Mouse (Mus musculus) spleen, adult 2 months (tissue): ENCODE results near the gene Spcs1. TPM values are rescaled to one million over a fixed set of nuclear protein-coding genes. Genes with fewer than 3 reads are reported as not detected.

ENCODE experiments used
- DNase-seq, 2 experiments: peaks; one replicate each; pipeline versions ENCODE4 v3.0.0 to v3.0.0-alpha.2; 2012 to 2021; ENCODE audit warnings: low spot score in 2 of 2, low read depth in 1 of 2
- H3K27ac ChIP-seq: fragments of 200-500 bp; 2 replicates; pipeline ENCODE4 v1.5.1; 2012; ENCODE audit warnings: low read length, inconsistent platforms; ENCODE audit not compliant: insufficient read depth
- H3K27me3 ChIP-seq: fragments of 200-500 bp; 2 replicates; pipeline ENCODE4 v1.6.1; 2012; ENCODE audit warnings: mild to moderate bottlenecking, moderate library complexity, low read length, inconsistent platforms; ENCODE audit not compliant: control insufficient read depth, insufficient read depth
- H3K36me3 ChIP-seq: fragments of 200-500 bp; 2 replicates; pipeline ENCODE4 v1.6.1; 2012; ENCODE audit warnings: mild to moderate bottlenecking, low read length, inconsistent platforms; ENCODE audit not compliant: control insufficient read depth, insufficient read depth
- H3K4me1 ChIP-seq: fragments of 200-500 bp; 2 replicates; pipeline ENCODE4 v1.6.1; 2011; ENCODE audit warnings: inconsistent platforms; ENCODE audit not compliant: control insufficient read depth, insufficient read depth, insufficient read length
- H3K4me3 ChIP-seq: fragments of 200-500 bp; 2 replicates; pipeline ENCODE4 v1.5.1; 2011; ENCODE audit warnings: mild to moderate bottlenecking, inconsistent platforms; ENCODE audit not compliant: insufficient read depth, insufficient read length; ENCODE audit errors: extremely low read depth
- CTCF ChIP-seq: fragments of 200-500 bp; IDR thresholded peaks from 2 replicates; pipeline ENCODE4 v1.5.1; 2011; ENCODE audit warnings: mild to moderate bottlenecking, inconsistent platforms; ENCODE audit not compliant: insufficient read depth, insufficient read length, insufficient replicate concordance; ENCODE audit errors: extremely low read depth
- POLR2A ChIP-seq: fragments of 200-500 bp; IDR thresholded peaks from 2 replicates; pipeline ENCODE4 v1.6.1; 2011; ENCODE audit warnings: low read depth, low read length, inconsistent platforms
- WGBS: fragments of 180-500 bp; shearing (Covaris S2); methylation state at CpG from one replicate; pipeline ENCODE4 v1.1.7; 2018; 5-methylcytosine and 5-hydroxymethylcytosine counted together
- polyA plus RNA-seq: library from polyadenylated mRNA; depleted of rRNA; stranded (reverse); fragments of >200 nt; gene quantifications from 2 replicates; pipeline ENCODE4 v1.2.3, GENCODE M21; 2012; rRNA removed

The Spcs1 gene
- 49.4 and 50.8 TPM in 2 replicates for polyA plus RNA-seq

GRCm38 (mm10) chr14:31001307-31002205 is at the start of gene Spcs1, which contains the start of gene Glt8d1:
Spcs1 (minus strand) TSS chr14:31001672.
Glt8d1 (plus strand) TSS chr14:31001400.
- Histone ChIP-seq H3K27ac (peak within 1 kb of the TSS; percentile 95), H3K36me3 (0 out of 2 replicates have a peak, but pooled peaks cover 1% of the 10 kb centered on the region), H3K4me3 (peak within 1 kb of the TSS; percentile 93), H3K27me3 (no peaks in the 10 kb centered on the region), H3K4me1 (peaks cover 2% of the 10 kb centered on the region; the same call in 1 of the 2 replicates)
- DNase-seq: peak; percentile 67 to 85
- whole genome bisulfite sequencing: under 1% methylated on average over 78 of the region's 84 CpGs
- TF ChIP-seq POLR2A (peak; percentile 57; the same call in 1 of the 2 replicates), CTCF (no peak)

- no peak overlapping the region for H3K27ac ChIP-seq
- 95% methylated on average over 1 of the region's 1 CpGs for whole genome bisulfite sequencing
- no peaks in the 10 kb centered on the region for H3K4me1 ChIP-seq
- H3K27me3 ChIP-seq: no peaks in the 10 kb centered on the region
- no peak overlapping the region for H3K4me3 ChIP-seq
- no peak for DNase-seq
- H3K36me3 ChIP-seq: peaks cover 30% of the 10 kb centered on the region
- TF ChIP-seq POLR2A (no peak), CTCF (no peak)
Observed at GRCm38 (mm10) chr14:31045817-31046216, 44.3 kb upstream of the Spcs1 start.

- H3K4me1 ChIP-seq: no peaks in the 10 kb centered on the region
- no peaks in the 10 kb centered on the region for H3K27me3 ChIP-seq
- H3K4me3 ChIP-seq: no peak overlapping the region
- peaks cover 27% of the 10 kb centered on the region for H3K36me3 ChIP-seq
- WGBS: 93% methylated on average over 5 of the region's 5 CpGs
- DNase-seq: no peak
- no peak overlapping the region for H3K27ac ChIP-seq
- TF ChIP-seq CTCF (no peak), POLR2A (no peak)
Observed at GRCm38 (mm10) chr14:31045296-31045695, 43.8 kb upstream of the Spcs1 start.

- TF ChIP-seq CTCF (no peak), POLR2A (no peak)
- H3K27ac ChIP-seq: no peak overlapping the region
- 83% methylated on average over 3 of the region's 3 CpGs for WGBS
- DNase-seq: no peak
- no peaks in the 10 kb centered on the region for H3K4me1 ChIP-seq
- H3K36me3 ChIP-seq: peaks cover 24% of the 10 kb centered on the region
- no peak overlapping the region for H3K4me3 ChIP-seq
- H3K27me3 ChIP-seq: no peaks in the 10 kb centered on the region
Observed at GRCm38 (mm10) chr14:31025785-31026184, 24.3 kb upstream of the Spcs1 start.

- no peak overlapping the region for H3K27ac ChIP-seq
- H3K36me3 ChIP-seq: peaks cover 15% of the 10 kb centered on the region
- DNase-seq: no peak
- H3K27me3 ChIP-seq: no peaks in the 10 kb centered on the region
- no peaks in the 10 kb centered on the region; the same call in 1 of the 2 replicates for H3K4me1 ChIP-seq
- 52% methylated on average over 1 of the region's 1 CpGs for WGBS
- TF ChIP-seq POLR2A (no peak), CTCF (no peak)
- H3K4me3 ChIP-seq: no peak overlapping the region
Observed at GRCm38 (mm10) chr14:31022579-31022978, 21.1 kb upstream of the Spcs1 start.

GRCm38 (mm10) chr14:31019331-31020205 is 18.1 kb upstream of the Spcs1 start:
- peak overlapping the region; percentile 69 for H3K27ac ChIP-seq
- H3K4me1 ChIP-seq: peaks cover 2% of the 10 kb centered on the region
- peaks cover 19% of the 10 kb centered on the region for H3K36me3 ChIP-seq
- H3K4me3 ChIP-seq: peak overlapping the region; percentile 99
- WGBS: 2% methylated on average over 55 of the region's 56 CpGs
- no peaks in the 10 kb centered on the region for H3K27me3 ChIP-seq
- TF ChIP-seq POLR2A: no peak
- no peak for TF ChIP-seq CTCF
- peak; percentile 81 to 82 for DNase-seq
